Mouse (Mus musculus) cerebellum, adult 8-10 months (tissue): Measurements from ENCODE around the gene Sppl2a.
"Not testable (repeated sequence)": the region's sequence is repeated elsewhere in the genome, so short reads cannot be mapped to it uniquely, and the experiment has no call there.

ENCODE experiments used
- DNase-seq: peaks from one replicate; pipeline ENCODE4 v3.0.0; 2022

Sppl2a gene

GRCm38 (mm10) chr2:126932897-126933641 lies at the start of gene Sppl2a:
TSS of gene Sppl2a (minus strand) at chr2:126933235.
- peak; percentile 85 for DNase-seq

- DNase-seq: no peak
These were observed 44.4 kb upstream of the Sppl2a start for GRCm38 (mm10) chr2:126977428-126977827.

GRCm38 (mm10) chr2:126961696-126962095 lies 28.7 kb upstream of the Sppl2a start:
- DNase-seq: no peak

GRCm38 (mm10) chr2:126955671-126956070 lies 22.6 kb upstream of the Sppl2a start:
- no peak for DNase-seq

GRCm38 (mm10) chr2:126951085-126951484 lies 18.1 kb upstream of the Sppl2a start:
- DNase-seq: no peak

GRCm38 (mm10) chr2:126950453-126950852 lies 17.4 kb upstream of the Sppl2a start:
- no peak for DNase-seq

- DNase-seq: peak; percentile 22
These were observed 16.8 kb upstream of the Sppl2a start for GRCm38 (mm10) chr2:126949856-126950255.

- DNase-seq: not testable (repeated sequence)
These were observed 16.3 kb upstream of the Sppl2a start for GRCm38 (mm10) chr2:126949297-126949696.

- no peak for DNase-seq
These were observed 15.2 kb upstream of the Sppl2a start for GRCm38 (mm10) chr2:126948231-126948630.

- DNase-seq: no peak
These were observed 14.6 kb upstream of the Sppl2a start for GRCm38 (mm10) chr2:126947646-126948045.

- no peak for DNase-seq
These were observed 10.2 kb upstream of the Sppl2a start for GRCm38 (mm10) chr2:126943211-126943610.

GRCm38 (mm10) chr2:126940314-126940866 lies 7.4 kb upstream of the Sppl2a start:
- no peak for DNase-seq

GRCm38 (mm10) chr2:126938069-126938468 lies 5.0 kb upstream of the Sppl2a start:
- no peak for DNase-seq

- DNase-seq: no peak
These were observed 886 bp upstream of the Sppl2a start for GRCm38 (mm10) chr2:126933921-126934320.

GRCm38 (mm10) chr2:126932261-126932896 lies 656 bp downstream of the Sppl2a start:
- DNase-seq: no peak

- no peak for DNase-seq
These were observed 1.3 kb downstream of the Sppl2a start for GRCm38 (mm10) chr2:126931784-126932183.

- DNase-seq: no peak
These were observed 4.4 kb downstream of the Sppl2a start for GRCm38 (mm10) chr2:126928681-126929080.

GRCm38 (mm10) chr2:126920358-126921060 lies 12.5 kb downstream of the Sppl2a start:
- no peak for DNase-seq

- DNase-seq: no peak
These were observed 16.8 kb downstream of the Sppl2a start for GRCm38 (mm10) chr2:126916236-126916635.

- no peak for DNase-seq
These were observed 18.9 kb downstream of the Sppl2a start for GRCm38 (mm10) chr2:126914096-126914495.

GRCm38 (mm10) chr2:126904162-126904561 lies 28.9 kb downstream of the Sppl2a start:
- DNase-seq: no peak

- DNase-seq: no peak
These were observed 35.5 kb downstream of the Sppl2a start for GRCm38 (mm10) chr2:126897511-126897910.

GRCm38 (mm10) chr2:126896941-126897340 lies 36.1 kb downstream of the Sppl2a start:
- no peak for DNase-seq
